Comparison of ENCODE assay signal across 21 mouse cellular contexts in genomic region chr4:149036592-149036991, GRCm38 (mm10).
DNase-seq lines count a peak whose midpoint lies in the region; ATAC-seq lines count a peak whose summit lies in the region.
"Had no signal": no experiment of that assay in that cellular context is flagged by ENCODE, and none has a peak within 500 bp of the region (broad histone marks: within the 10 kb centered on the region; RNA-seq: fewer than 3 reads in every experiment).

No protein-coding gene starts in this region.

- peaks cover 59% of the 10 kb centered on the region for H3K4me1 ChIP-seq in forebrain, embryonic 10.5 days
- H3K4me1 ChIP-seq in forebrain, embryonic 16.5 days (replicated peaks; ENCODE audit: control insufficient read depth, insufficient read depth, low read length): peaks cover 8% of the 10 kb centered on the region
- H3K4me1 ChIP-seq in neural tube, embryonic 11.5 days (ENCODE audit: control insufficient read depth, insufficient read depth, low read length): peaks cover 13% of the 10 kb centered on the region
- peaks cover 39% of the 10 kb centered on the region for H3K4me1 ChIP-seq in hindbrain, embryonic 12.5 days

- no peak overlapping the region for H3K4me3 ChIP-seq in forebrain, embryonic 10.5 days
- no peak overlapping the region for H3K4me3 ChIP-seq in forebrain, embryonic 16.5 days (replicated peaks; ENCODE audit: low read length)
- H3K4me3 ChIP-seq in neural tube, embryonic 11.5 days (ENCODE audit: low read depth, low read length): no peak overlapping the region
- H3K4me3 ChIP-seq in hindbrain, embryonic 12.5 days: no peak overlapping the region
- H3K4me3 ChIP-seq: embryonic facial prominence, embryonic 12.5 days; erythroblast, embryonic 14.5 days; heart, embryonic 12.5 days; limb, embryonic 10.5 days; megakaryocyte, embryonic 14.5 days had no signal

- no peak for ATAC-seq in forebrain, embryonic 16.5 days
- ATAC-seq in neural tube, embryonic 11.5 days (ENCODE audit: insufficient read depth, low FRiP score, low TSS enrichment): peak; percentile 60; the same call in 1 of the 2 replicates
- peak; percentile 53; the same call in 1 of the 2 replicates for ATAC-seq in hindbrain, embryonic 12.5 days (ENCODE audit: low FRiP score)
- ATAC-seq: inflammation-experienced regulatory T-cells, adult 6 months had no signal

- H3K9me3 ChIP-seq in forebrain, embryonic 10.5 days: no peaks in the 10 kb centered on the region
- H3K9me3 ChIP-seq in forebrain, embryonic 16.5 days (ENCODE audit: control insufficient read depth, low read length): no peaks in the 10 kb centered on the region
- no peaks in the 10 kb centered on the region for H3K9me3 ChIP-seq in neural tube, embryonic 11.5 days (ENCODE audit: control insufficient read depth, low read length)
- H3K9me3 ChIP-seq in hindbrain, embryonic 12.5 days (replicated peaks): no peaks in the 10 kb centered on the region
- H3K9me3 ChIP-seq: embryonic facial prominence, embryonic 12.5 days; heart, embryonic 12.5 days; limb, embryonic 10.5 days; megakaryocyte, embryonic 14.5 days had no signal

- H3K4me2 ChIP-seq in forebrain, embryonic 16.5 days (ENCODE audit: low read length): no peak overlapping the region
- H3K4me2 ChIP-seq in neural tube, embryonic 11.5 days (ENCODE audit: low read depth): no peak overlapping the region
- H3K4me2 ChIP-seq in hindbrain, embryonic 12.5 days (replicated peaks): no peak overlapping the region
- H3K4me2 ChIP-seq: embryonic facial prominence, embryonic 12.5 days; heart, embryonic 12.5 days had no signal

- H3K27ac ChIP-seq in forebrain, embryonic 10.5 days: peak overlapping the region; percentile 40; the same call in 1 of the 2 replicates
- H3K27ac ChIP-seq in forebrain, embryonic 16.5 days (ENCODE audit: low read length): no peak overlapping the region
- 0 out of 2 replicates have a peak overlapping the region, but pooled peaks have one; percentile 44 for H3K27ac ChIP-seq in neural tube, embryonic 11.5 days (ENCODE audit: low read depth, low read length)
- peak overlapping the region; percentile 45 for H3K27ac ChIP-seq in hindbrain, embryonic 12.5 days
- H3K27ac ChIP-seq: embryonic facial prominence, embryonic 12.5 days; limb, embryonic 10.5 days had no signal

- DNase-seq in forebrain, embryonic 10.5 days (ENCODE audit: extremely low spot score, low spot score): no peak
- peak; percentile 41 for DNase-seq in neural tube, embryonic 11.5 days (ENCODE audit: low spot score)
- DNase-seq in neural tube, embryonic 10.5 days (ENCODE audit: extremely low spot score, low spot score): no peak
- DNase-seq in thymus, postnatal 4 days: peak; percentile 36
- no peak for DNase-seq in cerebellum, postnatal 14 days
- DNase-seq: adrenal gland, postnatal 36 days; cerebellum, adult 9-10 months; heart, postnatal 14 days; kidney, adult 2 months; kidney, postnatal 36 days; lung, adult 18-20 months; lung, postnatal 14 days; right cerebral cortex, postnatal 25 days had no signal

- no peak overlapping the region for H3K9ac ChIP-seq in forebrain, embryonic 16.5 days (replicated peaks; ENCODE audit: low read depth, low read length)
- H3K9ac ChIP-seq in neural tube, embryonic 11.5 days (ENCODE audit: low read length): no peak overlapping the region
- no peak overlapping the region for H3K9ac ChIP-seq in hindbrain, embryonic 12.5 days
- H3K9ac ChIP-seq: embryonic facial prominence, embryonic 12.5 days; heart, embryonic 12.5 days had no signal

- H3K27me3 ChIP-seq in forebrain, embryonic 10.5 days (ENCODE audit: poor library complexity, severe bottlenecking): 0 out of 2 replicates have a peak, but pooled peaks cover 5% of the 10 kb centered on the region
- H3K27me3 ChIP-seq in forebrain, embryonic 16.5 days (replicated peaks; ENCODE audit: control insufficient read depth, insufficient read depth, low read length): no peaks in the 10 kb centered on the region
- no peaks in the 10 kb centered on the region for H3K27me3 ChIP-seq in neural tube, embryonic 11.5 days (ENCODE audit: control insufficient read depth, insufficient read depth, low read length)
- no peaks in the 10 kb centered on the region for H3K27me3 ChIP-seq in hindbrain, embryonic 12.5 days
- H3K27me3 ChIP-seq: embryonic facial prominence, embryonic 12.5 days; heart, embryonic 12.5 days; megakaryocyte, embryonic 14.5 days had no signal

- peaks cover 5% of the 10 kb centered on the region for H3K36me3 ChIP-seq in forebrain, embryonic 10.5 days (replicated peaks)
- no peaks in the 10 kb centered on the region for H3K36me3 ChIP-seq in forebrain, embryonic 16.5 days (ENCODE audit: control insufficient read depth, insufficient read depth)
- H3K36me3 ChIP-seq in neural tube, embryonic 11.5 days (ENCODE audit: control insufficient read depth, insufficient read depth, low read length): no peaks in the 10 kb centered on the region
- no peaks in the 10 kb centered on the region for H3K36me3 ChIP-seq in hindbrain, embryonic 12.5 days
- H3K36me3 ChIP-seq: embryonic facial prominence, embryonic 12.5 days had no signal

- WGBS in forebrain, embryonic 10.5 days: 59% methylated on average over 9 of the region's 9 CpGs
- 51% methylated on average over 9 of the region's 9 CpGs for whole genome bisulfite sequencing in forebrain, embryonic 16.5 days
- WGBS in neural tube, embryonic 11.5 days: 35% methylated on average over 9 of the region's 9 CpGs
- WGBS in hindbrain, embryonic 12.5 days: 36% methylated on average over 9 of the region's 9 CpGs

Comparison
In these comparisons a context has a peak if more than half of its experiments do, and no peak if none do; other contexts are left out.
1. DNase-seq: peak in neural tube, embryonic 11.5 days (single experiment) and thymus, postnatal 4 days (single experiment); none in forebrain, embryonic 10.5 days (single experiment), neural tube, embryonic 10.5 days (single experiment) and cerebellum, postnatal 14 days (0 of 2).